Mouse (Mus musculus): ENCODE results near the gene Usb1.

Gene Usb1

DNA sequence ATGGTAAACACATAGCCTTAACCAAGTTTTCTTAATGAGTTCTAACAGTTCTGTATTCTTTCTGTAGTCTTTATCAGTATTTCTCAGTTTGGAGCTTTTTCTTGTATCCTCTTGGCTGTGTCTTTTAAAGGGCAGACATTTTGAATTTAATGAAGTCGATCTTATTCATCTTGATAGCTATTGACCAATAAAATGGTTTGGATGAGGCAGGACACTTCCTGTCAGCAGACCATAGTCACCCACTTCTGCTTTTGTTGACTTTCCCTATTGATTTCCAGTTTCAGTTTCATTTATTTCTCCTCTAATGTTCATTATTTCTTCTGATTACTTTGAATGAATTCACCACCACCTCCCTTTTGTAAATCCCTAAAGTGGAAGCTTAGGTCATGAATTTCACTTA lies 3.6 kb downstream of the Usb1 start:
- DNase-seq (ENCODE audit: low read depth, low spot score), result no peak

DNA sequence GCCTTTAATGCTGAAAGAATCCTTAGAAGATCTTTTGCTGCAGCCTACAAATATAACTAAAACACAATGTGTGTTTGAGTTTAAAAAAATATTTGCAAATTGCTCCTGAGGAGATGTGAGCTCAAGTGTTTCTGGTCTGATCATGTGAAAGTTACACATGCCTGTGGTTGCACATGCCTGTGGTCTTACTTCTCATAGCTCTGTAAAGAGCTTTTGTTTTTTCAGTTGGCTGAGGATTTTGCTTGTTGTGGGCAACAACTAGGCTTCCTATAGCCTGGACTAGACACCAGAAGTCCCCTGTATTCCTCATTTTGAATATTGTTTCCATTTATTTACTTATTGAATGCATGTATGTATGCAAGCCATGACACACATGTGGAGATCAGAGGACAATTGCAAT lies 4.3 kb downstream of the Usb1 start:
- no peak for DNase-seq (ENCODE audit: low read depth, low spot score)

DNA sequence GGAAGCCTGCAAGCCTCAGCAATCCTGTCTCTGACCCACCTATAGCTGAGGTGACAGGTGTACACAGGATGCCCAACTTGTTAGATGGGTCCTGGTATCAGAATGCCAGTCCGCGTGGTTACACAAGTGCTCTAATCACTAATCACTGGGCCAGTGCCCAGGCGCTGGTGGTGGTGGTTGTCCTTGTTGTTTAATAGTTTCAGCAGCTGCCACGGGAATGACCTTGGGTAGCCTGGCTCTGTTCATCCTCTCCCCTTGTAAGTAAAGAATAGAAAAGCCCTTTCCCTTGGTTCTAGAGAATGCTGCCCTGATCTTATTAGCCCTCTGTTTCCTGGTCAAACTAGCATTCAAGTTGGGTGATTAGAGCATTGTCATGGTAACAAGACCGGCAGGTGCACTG lies 9.6 kb downstream of the Usb1 start:
- DNase-seq (ENCODE audit: low read depth, low spot score), result no peak

DNA sequence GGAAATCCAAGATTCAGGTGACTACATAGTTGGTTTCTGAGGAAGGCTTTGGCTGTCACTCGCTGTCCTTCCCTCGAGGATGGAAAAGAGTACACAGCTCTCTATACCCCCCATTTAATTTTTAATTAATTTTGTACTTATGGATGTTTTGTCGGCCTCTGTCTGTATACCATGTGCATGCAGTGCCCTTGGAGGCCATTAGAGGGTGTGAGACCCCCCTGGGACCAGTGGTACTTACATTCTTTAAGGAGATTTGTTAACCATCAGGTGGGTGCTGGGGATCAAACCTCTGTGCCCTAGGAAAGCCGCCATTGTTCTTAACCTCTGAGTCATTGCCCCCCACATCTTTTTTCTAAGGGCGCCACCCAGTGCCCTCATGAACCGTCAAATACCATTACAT lies 12.6 kb downstream of the Usb1 start:
- no peak for DNase-seq (ENCODE audit: low read depth, low spot score)

DNA sequence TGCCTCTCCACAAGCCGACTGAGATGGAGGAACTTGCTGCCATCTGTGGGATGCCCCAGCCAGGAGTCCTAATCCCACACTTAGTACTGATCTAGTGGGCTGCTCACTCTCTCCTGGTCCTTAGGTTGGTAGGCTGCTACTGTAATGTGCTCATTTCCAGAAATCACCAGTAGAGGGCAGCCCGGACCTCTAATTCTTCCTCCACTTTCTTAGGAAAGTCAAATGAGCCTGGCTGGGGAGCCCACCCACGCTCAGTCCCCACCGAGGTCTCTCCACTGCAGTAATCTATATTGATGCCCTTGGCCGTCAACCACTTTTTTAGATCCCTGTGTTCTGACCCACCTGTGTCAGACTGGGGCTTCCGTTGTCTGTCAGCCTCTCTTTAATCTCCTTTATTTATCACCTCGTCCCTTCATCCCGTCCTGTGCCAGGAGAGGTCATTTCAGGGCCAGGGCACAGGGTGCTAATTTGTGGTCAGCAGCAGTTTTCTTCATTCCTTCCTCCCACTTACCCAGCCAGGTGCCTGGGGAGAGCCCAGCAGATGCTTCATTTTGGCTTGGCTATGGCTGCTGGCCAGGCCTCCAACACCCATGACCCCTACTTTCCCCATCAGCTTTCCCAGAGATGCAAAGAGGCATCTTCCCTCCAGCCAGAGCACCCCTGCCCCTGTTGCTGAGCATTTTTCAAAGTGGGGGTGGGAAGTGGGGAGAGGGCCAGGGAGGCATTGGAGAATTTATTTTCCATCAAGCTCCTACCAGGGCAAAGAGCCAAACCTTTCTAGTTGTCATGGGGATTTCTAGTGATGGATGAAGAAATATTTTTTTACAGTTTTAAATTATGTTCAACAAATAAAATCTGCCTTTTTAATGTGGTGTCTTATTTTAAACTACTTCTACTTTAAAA lies 14.8 kb downstream of the Usb1 start:
- peak; percentile 68 for DNase-seq (ENCODE audit: low read depth, low spot score)

DNA sequence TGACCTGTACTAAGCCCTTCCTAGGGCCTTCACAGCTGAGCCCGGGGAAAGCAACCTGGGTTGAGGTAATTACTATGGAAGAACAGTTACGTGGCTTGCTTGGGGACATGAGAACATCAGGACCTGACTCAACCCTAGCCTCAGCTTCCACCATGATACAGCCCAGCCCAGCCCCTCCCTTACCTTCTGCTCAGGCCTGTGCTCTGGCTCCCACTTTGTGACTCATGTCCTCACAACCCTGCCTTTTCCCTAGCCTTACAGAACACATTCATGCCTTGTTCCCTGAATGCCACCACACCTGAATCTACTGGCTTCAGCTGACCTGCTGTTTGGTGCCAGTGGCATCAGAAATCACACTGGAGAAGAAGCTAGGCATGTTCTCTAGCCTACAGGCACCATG lies 16.3 kb downstream of the Usb1 start:
- DNase-seq (ENCODE audit: low read depth, low spot score), result no peak

DNA sequence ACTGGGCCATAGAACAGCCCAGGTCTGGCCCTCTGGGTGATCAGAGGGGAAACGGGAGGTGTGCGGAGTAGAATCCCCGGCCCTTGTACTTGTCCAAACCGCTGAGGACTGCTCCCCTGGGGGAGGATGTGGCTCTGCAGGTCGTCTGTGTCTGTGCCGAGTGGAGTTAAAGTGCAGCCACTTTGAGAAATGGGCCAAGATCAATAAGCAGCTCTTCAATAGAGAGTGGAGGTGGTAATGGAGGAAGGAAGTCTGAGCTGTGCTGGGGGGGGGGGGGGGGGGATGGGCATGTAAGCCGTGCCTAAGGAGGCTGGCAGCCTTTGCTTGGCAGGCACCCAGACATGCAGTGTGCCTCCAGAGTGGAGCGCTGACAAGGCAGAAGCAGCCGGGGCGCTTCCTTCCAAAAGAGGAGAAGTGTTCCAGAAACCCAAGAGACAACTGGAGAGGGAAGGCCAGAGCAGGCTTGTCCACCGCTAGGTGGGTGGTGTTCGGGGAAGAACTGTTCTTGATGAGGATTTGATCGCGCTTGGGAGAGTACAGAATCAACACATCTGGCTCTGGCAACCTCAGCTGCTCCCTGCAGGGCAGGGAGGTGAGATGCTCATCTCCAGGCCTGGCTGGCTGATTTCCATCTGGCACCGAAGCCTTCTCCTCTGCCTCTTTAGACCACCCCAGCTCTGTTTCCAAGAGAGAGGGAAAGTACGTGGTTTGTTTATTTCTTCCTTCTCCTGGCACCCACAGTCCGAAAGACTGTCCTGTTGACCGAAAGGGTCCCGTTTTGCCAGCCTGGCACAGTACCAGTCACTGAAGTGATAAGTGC lies 16.9 kb downstream of the Usb1 start:
- DNase-seq (ENCODE audit: low read depth, low spot score), result no peak

DNA sequence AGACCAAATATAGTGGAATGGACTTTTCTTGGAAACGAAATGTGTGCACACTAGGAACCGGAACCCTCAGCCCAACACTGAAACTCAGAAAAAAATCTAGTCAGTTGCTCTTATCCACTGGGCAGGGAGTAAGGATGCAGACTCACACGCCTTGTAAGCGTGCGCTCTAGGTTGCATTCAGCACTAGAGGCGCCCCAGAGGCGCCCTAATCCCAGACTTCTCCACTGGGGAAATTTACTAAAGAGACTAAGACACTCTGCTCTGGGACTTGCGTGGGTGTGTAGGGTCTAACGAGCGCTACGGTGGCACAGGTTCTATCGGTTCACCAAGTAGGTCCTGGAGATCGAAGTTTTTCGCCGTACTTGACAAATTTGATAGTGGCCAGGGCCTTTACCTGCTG lies 19.4 kb downstream of the Usb1 start:
- DNase-seq (ENCODE audit: low read depth, low spot score), result peak; percentile 75

DNA sequence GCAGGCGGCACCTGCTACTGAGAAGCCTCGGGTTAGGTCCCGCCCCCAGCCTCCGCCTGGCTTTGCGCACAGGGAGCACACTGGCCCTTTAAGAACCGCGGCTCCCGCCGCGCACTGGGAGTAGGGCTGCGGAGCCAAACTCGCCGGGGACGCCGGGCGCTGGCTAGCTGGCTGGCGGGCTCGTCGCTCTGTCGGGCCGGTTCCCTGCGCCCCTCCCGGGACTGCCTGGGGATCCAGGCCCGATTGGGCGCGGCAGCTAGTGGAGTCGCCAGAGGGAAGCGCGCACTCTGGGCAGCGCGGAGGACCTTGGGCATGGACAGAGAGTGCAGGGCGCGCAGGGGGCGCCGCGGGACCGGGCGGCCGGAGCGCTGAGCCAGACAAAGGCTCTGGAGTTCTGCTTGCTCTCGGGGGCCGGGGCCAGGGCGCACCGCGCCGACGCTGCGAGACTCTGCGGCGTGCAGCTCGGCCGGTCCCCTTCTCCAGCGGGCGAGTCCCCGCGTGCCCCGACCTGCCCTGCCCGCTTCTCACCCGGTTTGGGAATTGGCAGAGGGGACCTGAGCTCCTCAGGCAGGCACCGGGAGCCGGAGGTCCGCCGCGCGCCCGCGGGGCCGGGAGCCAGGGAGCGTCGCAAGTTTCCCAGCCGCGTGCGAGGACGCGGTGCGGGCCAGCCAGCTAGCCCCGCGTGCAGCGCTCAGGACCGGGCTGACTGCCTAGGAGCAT lies 20.2 kb downstream of the Usb1 start, which contains the start of gene Mmp15:
Gene Mmp15, plus strand, starts transcription at position 118 of the 720 bp plus-strand sequence.
- peak; percentile 83 for DNase-seq (ENCODE audit: low read depth, low spot score)

DNA sequence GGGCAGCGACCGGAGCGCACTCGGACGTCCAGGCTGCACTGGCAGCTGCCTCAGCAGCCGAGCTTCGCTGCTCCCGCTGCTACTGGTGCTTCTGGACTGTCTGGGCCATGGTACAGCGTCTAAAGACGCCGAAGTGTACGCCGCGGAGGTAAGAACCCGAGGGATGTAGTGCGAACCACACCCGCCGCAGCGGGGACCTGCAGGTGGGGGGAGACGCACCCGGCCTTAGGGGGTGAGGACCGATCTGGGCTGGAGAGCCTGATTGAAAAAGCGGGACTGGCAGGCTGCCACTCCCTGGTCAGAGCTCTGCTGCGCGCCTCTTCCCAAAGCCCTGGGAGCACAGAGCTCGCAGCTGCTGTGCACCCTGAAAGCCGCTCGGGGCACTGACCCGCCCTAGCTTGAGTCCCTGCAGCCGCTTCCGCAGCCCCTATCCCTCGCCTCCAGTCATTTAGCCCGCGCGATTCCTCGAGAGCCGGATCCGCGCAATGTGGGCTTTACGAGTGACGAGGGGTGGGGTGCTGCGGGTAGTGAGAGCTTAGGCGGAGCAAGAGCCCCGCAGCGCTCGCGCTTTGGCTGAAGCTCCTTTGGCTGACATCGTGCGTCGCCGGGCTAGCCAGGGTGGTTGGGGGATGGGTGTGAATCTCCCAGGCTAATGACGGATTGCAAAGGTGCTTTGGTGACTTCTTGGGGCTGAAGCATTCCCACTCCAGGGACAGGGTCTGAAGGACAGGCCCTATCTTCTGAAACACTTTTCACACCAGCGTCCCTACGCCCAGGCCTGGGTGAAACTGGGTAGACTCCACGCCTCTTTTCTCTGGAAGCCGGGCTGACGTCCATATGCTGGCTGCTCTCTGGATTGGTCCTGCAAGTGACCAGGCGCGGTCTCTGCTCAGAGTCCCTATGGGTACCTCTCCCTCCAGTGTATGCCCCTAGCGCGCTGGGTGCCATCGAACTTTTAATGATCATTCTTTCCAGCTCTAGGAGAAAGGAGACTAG lies 21.1 kb downstream of the Usb1 start:
- peak; percentile 69 for DNase-seq (ENCODE audit: low read depth, low spot score)

DNA sequence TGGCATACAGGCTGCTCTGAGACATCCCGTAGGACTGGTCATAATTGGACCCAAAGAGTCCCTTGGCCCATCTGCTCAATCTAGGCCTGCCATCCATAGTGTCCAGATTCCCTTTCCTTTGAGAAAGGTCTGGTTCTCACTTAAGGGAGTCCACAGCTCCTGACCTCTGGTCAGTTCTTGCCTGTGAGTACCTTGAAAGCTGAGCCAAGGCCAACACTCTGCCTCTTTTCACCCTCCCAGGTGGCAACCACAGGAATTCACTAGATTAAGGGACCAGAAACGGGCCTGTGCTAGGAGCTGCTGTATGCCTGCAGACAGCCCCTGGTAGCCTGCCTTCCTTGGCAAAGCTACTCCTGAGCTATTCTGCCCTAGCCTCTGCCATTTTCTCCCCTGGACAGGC lies 22.5 kb downstream of the Usb1 start:
- no peak for DNase-seq (ENCODE audit: low read depth, low spot score)

DNA sequence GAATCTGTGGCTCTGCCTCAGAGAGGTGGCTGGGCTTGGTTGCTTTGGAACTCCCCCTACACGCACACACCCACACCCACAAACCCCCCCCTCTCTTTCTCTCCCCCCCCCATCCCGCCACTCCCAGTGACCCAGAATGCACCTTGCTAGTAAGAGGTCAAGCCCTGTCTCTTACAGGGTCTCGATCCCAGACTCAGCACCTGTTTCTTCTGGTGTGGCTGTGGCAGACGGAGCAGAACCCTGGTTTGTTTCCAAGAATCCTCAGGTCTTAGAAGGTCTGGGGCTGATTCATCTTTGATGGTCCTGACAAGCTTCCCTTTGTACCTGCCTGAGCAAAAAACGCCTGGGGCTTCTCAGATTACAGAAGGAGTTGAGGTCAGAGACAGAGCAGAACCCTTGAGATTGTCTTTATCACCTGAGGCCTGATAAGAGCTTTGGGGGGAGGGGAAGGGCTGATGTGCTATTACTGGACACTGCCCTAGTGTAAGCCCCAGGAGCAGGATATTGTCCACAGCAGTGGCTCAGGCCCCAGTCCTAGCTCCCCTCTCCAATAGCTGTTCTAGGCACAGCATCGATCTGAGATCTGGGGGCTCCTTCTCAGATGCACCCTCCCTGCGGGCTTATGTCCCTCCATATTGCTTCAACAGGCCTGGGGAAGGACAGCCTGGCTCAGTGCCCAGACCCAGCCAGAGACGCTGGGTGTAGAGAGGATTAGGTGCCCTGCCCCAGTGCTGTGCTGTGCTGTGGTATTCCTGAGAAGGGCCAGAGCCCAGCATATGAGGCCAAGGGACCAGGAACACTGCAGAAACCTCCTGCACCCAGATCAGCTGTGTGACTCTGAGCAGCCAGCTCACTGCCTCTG lies 26.7 kb downstream of the Usb1 start:
- no peak for DNase-seq (ENCODE audit: low read depth, low spot score)

DNA sequence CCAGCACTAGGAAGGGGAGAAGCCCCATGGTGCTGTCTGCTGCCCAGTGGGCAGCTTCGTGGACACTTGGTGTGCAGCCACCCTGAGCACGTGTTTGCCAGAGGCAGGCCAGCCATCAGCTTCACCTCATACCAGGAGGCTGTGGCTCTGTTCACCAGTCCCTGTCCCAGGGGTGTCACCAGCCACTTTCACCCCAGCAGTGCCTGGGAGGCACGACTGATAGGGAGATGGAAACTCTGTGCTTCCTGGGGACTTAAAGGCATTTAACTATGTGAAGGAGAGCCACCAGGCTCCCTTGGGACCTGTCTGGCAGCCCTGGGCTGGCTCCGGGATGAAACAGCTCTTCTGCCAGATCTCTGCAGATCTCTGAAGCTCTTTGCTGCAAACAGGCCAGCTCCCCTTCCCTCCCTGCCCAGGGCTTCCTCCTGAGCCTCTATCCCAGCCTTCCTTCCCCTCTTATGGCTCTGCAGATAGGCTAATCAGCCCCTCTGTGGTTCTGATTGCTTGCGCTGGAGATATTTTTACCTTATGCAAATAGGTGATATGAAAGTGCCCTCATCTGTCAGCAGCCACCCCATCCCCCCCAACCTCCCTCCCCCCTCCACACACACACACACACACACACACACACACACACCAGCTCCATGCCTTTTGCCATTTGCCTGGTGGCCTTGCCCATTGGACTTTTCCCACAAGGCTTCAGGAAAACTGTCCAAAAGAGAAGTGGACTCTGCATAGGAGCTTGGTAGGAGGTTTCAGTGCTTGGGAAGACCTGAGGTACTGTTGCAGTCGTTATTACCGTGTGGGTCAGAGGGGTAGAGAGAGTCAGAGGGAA lies 28.3 kb downstream of the Usb1 start:
- no peak for DNase-seq (ENCODE audit: low read depth, low spot score)

DNA sequence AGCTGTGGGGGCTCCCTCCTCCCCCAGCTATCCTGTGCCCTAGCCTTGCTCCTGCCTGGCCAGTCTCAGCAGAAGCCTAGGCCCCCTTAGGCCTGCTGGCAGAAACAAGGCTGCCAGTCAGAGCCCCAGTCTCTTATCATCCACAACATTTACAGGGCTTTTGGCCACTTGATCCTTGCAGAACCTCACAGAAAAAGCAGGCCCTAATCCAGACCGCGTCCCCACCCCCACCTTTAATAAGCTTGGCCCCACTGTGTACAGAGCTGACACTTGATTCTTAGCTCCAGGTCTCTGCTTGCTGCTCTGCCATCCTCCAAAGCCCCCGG lies 28.9 kb downstream of the Usb1 start:
- DNase-seq (ENCODE audit: low read depth, low spot score), result no peak

DNA sequence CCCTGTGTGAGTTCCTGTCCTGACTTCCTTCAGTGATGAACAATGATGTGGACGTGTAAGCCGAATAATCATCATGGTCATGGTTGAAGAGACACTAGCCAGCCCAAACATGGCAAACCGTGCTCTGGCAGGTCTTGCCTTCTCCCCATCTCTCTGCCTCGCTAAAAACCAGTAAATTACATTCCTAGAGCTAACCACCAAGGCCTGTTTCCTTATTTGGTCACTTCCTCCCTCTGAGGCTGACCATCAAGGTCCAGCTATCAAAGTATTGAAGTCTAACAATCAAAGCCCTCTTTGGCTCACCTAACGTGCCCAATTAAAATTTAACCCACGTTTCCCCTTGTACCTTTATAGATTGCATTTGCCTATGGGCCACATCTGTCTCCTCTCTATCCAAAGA lies 30.2 kb downstream of the Usb1 start:
- DNase-seq (ENCODE audit: low read depth, low spot score), result no peak

DNA sequence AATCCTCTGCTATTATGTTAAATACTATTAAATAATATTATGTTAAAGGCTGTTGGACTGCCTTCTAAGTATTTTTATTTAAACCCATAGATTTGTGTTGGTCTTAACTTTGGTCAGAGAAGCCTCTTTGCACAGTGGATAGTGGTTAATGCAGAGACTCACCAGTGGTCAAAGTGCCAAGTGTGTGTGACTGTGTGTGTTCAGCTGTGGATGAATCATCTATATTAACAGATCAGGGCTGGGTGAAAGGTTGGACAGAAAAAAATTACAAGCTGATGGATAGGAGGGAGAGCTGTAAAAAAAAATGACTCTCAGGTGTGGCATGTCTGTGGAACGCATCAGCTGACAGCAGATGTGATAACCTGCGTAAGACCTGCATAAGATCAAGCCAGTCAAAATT lies 31.8 kb downstream of the Usb1 start:
- no peak for DNase-seq (ENCODE audit: low read depth, low spot score)

DNA sequence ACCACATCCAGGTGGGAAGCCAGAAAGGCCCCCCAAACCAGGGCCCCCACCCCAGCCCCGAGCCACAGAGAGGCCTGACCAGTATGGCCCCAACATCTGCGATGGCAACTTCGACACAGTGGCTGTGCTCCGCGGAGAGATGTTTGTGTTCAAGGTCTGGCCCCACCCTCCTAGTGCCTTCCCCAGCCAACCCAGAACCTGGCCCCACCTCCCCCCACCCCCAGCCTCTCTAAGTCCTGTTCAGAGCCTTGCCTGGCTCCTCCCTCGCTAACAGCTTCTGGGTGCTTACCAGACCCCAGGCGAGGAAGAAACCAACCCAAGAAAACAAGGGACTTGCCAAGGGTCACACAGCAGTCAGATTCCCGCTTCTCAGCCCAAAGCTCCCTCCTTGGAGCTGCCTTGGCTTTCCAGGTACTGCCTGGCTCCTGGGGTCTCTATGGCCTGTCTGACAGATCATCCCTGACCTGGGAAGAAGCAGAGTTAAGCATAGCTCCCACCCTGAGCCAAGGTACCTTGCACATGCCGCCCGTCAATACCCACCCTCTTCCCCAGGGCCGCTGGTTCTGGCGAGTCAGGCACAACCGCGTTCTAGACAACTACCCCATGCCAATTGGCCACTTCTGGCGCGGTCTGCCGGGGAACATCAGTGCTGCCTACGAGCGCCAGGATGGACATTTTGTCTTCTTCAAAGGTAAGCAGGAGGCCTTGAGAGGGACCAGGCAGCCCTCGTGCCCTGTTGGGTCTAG lies 37.7 kb downstream of the Usb1 start:
- DNase-seq (ENCODE audit: low read depth, low spot score), result peak; percentile 87

DNA sequence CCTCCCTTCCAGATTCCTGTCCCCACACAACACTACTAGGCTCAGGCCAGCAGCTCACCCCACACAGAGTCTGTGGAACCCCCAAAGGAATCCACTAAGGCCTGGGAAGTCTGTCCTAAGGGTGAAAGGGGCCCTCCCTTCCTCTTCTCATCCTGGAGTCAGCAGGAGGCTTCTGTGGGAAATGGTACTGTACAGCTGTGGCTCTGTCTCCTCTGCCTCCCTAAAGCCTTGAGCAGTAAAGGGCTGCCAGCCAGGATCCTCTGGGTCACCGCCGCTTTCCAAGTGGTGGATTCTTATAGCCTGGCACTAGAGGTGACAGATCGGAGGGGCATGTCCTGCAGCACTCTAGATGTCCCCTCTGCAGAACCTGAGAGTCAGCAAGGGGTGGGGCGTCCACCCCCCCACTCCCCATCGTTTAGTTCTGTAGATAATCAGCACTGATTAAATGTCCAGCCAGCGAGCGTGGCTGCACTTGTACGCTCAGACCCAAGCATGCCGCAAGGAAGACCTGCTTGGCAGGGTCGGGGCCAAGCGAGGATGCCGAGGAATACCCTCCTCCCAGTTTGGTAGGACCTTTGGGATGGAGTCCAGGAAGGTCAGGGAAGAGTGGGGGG lies 41.4 kb downstream of the Usb1 start:
- no peak for DNase-seq (ENCODE audit: low read depth, low spot score)

Measured in ES-CJ7 (cell line).